Mouse (Mus musculus) gastrocnemius, adult 2 months (tissue): ENCODE measurements around the gene Ptges. TPM values are rescaled to one million over a fixed set of nuclear protein-coding genes. Genes with fewer than 3 reads are reported as not detected.

Experiments
- DNase-seq: peaks from one replicate; pipeline ENCODE4 v3.0.0; 2022
- H3K27ac ChIP-seq: fragments of 200-600 bp; 2 replicates; pipeline ENCODE4 v1.8.1; 2022; ENCODE audit warnings: mild to moderate bottlenecking
- H3K4me3 ChIP-seq: fragments of 200-600 bp; 2 replicates; pipeline ENCODE4 v1.8.1; 2022; ENCODE audit warnings: mild to moderate bottlenecking, moderate library complexity
- CTCF ChIP-seq: fragments of 200-600 bp; IDR thresholded peaks from 2 replicates; pipeline ENCODE4 v1.8.1; 2022; ENCODE audit warnings: antibody characterized with exemption, mild to moderate bottlenecking, moderate library complexity
- intact Hi-C: fragments of 180-260 bp; cut with DNase I; formaldehyde crosslinking; loops from one replicate; pipeline ENCODE4 v1.15.1; 2025
- long read RNA-seq, 2 experiments: library from polyadenylated mRNA; stranded (forward); transcript quantifications; one replicate each; pipeline ENCODE4 v2.0.0; 2021
- total RNA-seq, 2 experiments: library from RNA; stranded (reverse); gene quantifications; 2 replicates each; pipeline ENCODE4 v1.2.3; 2021

Gene Ptges
- total RNA-seq = 1 to 10 TPM; 2.9 to 3.7 TPM
- long read RNA-seq, experiment 1, partial matches to known transcripts = 0 of 4 reads
- long read RNA-seq, experiment 1, other reads (novel, unspliced or antisense) = 2 of 4 reads
- long read RNA-seq, experiment 2, partial matches to known transcripts = 0 of 4 reads
- long read RNA-seq, experiment 2, other reads (novel, unspliced or antisense) = 3 of 4 reads

GRCm38 (mm10) chr2:30929483-30930045, at the start of gene Ptges:
Gene Ptges (minus strand): TSS chr2:30929863.
- peak; percentile 86 for DNase-seq
- TF ChIP-seq CTCF = peak; percentile 74
- peak within 1 kb of the TSS; percentile 87 for H3K27ac ChIP-seq
- H3K4me3 ChIP-seq = peak within 1 kb of the TSS; percentile 68
- intact Hi-C loops = loop anchor here (5.0 kb wide), 2 partner anchors 97 to 492 kb away; partner anchors contain the start of genes Asb6 and Prrx2

- H3K27ac ChIP-seq = peak within 1 kb of the TSS; percentile 88
- TF ChIP-seq CTCF = peak; percentile 4; the same call in 1 of the 2 replicates
These were observed 38.0 kb upstream of the Ptges start, which contains the start of gene Tor1a for GRCm38 (mm10) chr2:30967352-30968327. Gene Tor1a (minus strand): TSS chr2:30967933.

GRCm38 (mm10) chr2:30966826-30967225, 37.2 kb upstream of the Ptges start:
- Histone ChIP-seq H3K27ac (peak overlapping the region; percentile 88), H3K4me3 (peak overlapping the region; percentile 100)
- intact Hi-C loops = no loop called here
- no peak for DNase-seq
- no peak for TF ChIP-seq CTCF

More at GRCm38 (mm10) chr2:30967352-30968327, 38.0 kb upstream of the Ptges start, which contains the start of gene Tor1a:
- peak within 1 kb of the TSS; percentile 100 for H3K4me3 ChIP-seq
- intact Hi-C loops = no loop called here
- DNase-seq = peak; percentile 93

- Histone ChIP-seq H3K27ac (no peak overlapping the region), H3K4me3 (no peak overlapping the region)
- no peak for TF ChIP-seq CTCF
- intact Hi-C loops = no loop called here
- DNase-seq = no peak
These were observed 36.0 kb upstream of the Ptges start for GRCm38 (mm10) chr2:30965627-30966026.

GRCm38 (mm10) chr2:30962570-30963254, 33.0 kb upstream of the Ptges start:
- no peak for DNase-seq
- intact Hi-C loops = no loop called here
- no peak for TF ChIP-seq CTCF
- Histone ChIP-seq H3K4me3 (no peak overlapping the region), H3K27ac (no peak overlapping the region)

- H3K4me3 ChIP-seq = no peak overlapping the region
- no peak for TF ChIP-seq CTCF
- DNase-seq = no peak
- H3K27ac ChIP-seq = no peak overlapping the region
- intact Hi-C loops = no loop called here
These were observed 30.2 kb upstream of the Ptges start for GRCm38 (mm10) chr2:30959856-30960255.

- no peak for TF ChIP-seq CTCF
- intact Hi-C loops = no loop called here
- Histone ChIP-seq H3K27ac (no peak overlapping the region), H3K4me3 (no peak overlapping the region)
- DNase-seq = no peak
These were observed 29.1 kb upstream of the Ptges start for GRCm38 (mm10) chr2:30958726-30959125.

- Histone ChIP-seq H3K27ac (no peak overlapping the region), H3K4me3 (no peak overlapping the region)
- no peak for TF ChIP-seq CTCF
- intact Hi-C loops = no loop called here
- DNase-seq = no peak
These were observed 27.8 kb upstream of the Ptges start for GRCm38 (mm10) chr2:30957511-30957910.

GRCm38 (mm10) chr2:30954797-30955196, 25.1 kb upstream of the Ptges start:
- intact Hi-C loops = no loop called here
- no peak for DNase-seq
- TF ChIP-seq CTCF = no peak
- H3K4me3 ChIP-seq = peak overlapping the region; percentile 28
- no peak overlapping the region for H3K27ac ChIP-seq

GRCm38 (mm10) chr2:30952824-30953490, 23.3 kb upstream of the Ptges start, which contains the start of gene Tor1b:
Gene Tor1b (plus strand): TSS chr2:30952959.
- peak within 1 kb of the TSS; percentile 97 for H3K27ac ChIP-seq
- peak; percentile 89 for DNase-seq
- peak; percentile 38 for TF ChIP-seq CTCF
- intact Hi-C loops = no loop called here
- peak within 1 kb of the TSS; percentile 72 for H3K4me3 ChIP-seq

- no peak for DNase-seq
- peak overlapping the region; percentile 72 for H3K4me3 ChIP-seq
- TF ChIP-seq CTCF = no peak
- intact Hi-C loops = no loop called here
- peak overlapping the region; percentile 97 for H3K27ac ChIP-seq
These were observed 22.8 kb upstream of the Ptges start for GRCm38 (mm10) chr2:30952457-30952823.

GRCm38 (mm10) chr2:30942603-30943011, 12.9 kb upstream of the Ptges start:
- TF ChIP-seq CTCF = peak; percentile 90
- peak overlapping the region; percentile 66 for H3K27ac ChIP-seq
- intact Hi-C loops = no loop called here

More at GRCm38 (mm10) chr2:30942603-30943011, 12.9 kb upstream of the Ptges start:
- DNase-seq = peak; percentile 62
- peak overlapping the region; percentile 77 for H3K4me3 ChIP-seq
